In genomic region chr7:38167724-38168141, GRCm38 (mm10) we compare ENCODE assay signal across 8 mouse cellular contexts. TPM values are rescaled to one million over a fixed set of nuclear protein-coding genes. Genes with fewer than 3 reads are reported as not detected.
DNase-seq lines count a peak whose midpoint lies in the region; ATAC-seq and TF ChIP-seq lines count a peak whose summit lies in the region.

No protein-coding gene starts in this region.

- no peaks in the 10 kb centered on the region for H3K9me3 ChIP-seq in MEL (replicated peaks; ENCODE audit: insufficient read depth, low read length)
- no peaks in the 10 kb centered on the region for H3K9me3 ChIP-seq in heart, embryonic 12.5 days (replicated peaks)

- no peaks in the 10 kb centered on the region for H3K79me2 ChIP-seq in MEL (ENCODE audit: control insufficient read depth, insufficient read depth, low read length, poor library complexity)

- H3K36me3 ChIP-seq in MEL (ENCODE audit: control insufficient read depth in 1 of 2, insufficient read depth in 2 of 2, low read length in 2 of 2): no peaks in the 10 kb centered on the region
- H3K36me3 ChIP-seq in heart, embryonic 12.5 days: no peaks in the 10 kb centered on the region

- peak; percentile 75 for DNase-seq in CD4-positive, CD25-positive, alpha-beta regulatory T cell, adult 2 months (ENCODE audit: low read depth, low spot score)
- DNase-seq in MEL (ENCODE audit: low read depth, low spot score): peak; percentile 68
- peak; percentile 75 to 81 for DNase-seq in layer of hippocampus, adult 2 months (ENCODE audit: low spot score in 2 of 2)
- DNase-seq in lung, adult 2 months: no peak
- peak; percentile 85 for DNase-seq in right cerebral cortex, adult 18-20 months
- no peak for DNase-seq in c-Kit-positive CD71-positive TER-119-positive erythroid progenitor cells, embryonic 14.5 days (ENCODE audit: low spot score)

- peaks cover 0 to 3% of the 10 kb centered on the region in 2 experiments; a peak in 2 of 4 replicates for H3K27me3 ChIP-seq in MEL (ENCODE audit: control insufficient read depth in 1 of 2, insufficient read depth in 2 of 2, low read length in 2 of 2)
- peaks cover 5% of the 10 kb centered on the region for H3K27me3 ChIP-seq in heart, embryonic 12.5 days (replicated peaks)

- WGBS in heart, embryonic 12.5 days: 14% methylated on average over 11 of the region's 11 CpGs
- WGBS in lung, adult 2 months: 17% methylated on average over 11 of the region's 11 CpGs

- no peak for TF ChIP-seq EP300 in MEL (IDR thresholded peaks at IDR 0.05; ENCODE audit: low read depth in 1 of 2, low read length in 2 of 2)

- H3K4me1 ChIP-seq in MEL (ENCODE audit: control insufficient read depth in 1 of 2, insufficient read depth in 2 of 2, low read length in 2 of 2): no peaks in the 10 kb centered on the region
- H3K4me1 ChIP-seq in cortical plate, adult 2 months (ENCODE audit: control insufficient read depth, insufficient read depth, low read length): peaks cover 5% of the 10 kb centered on the region
- peaks cover 8% of the 10 kb centered on the region for H3K4me1 ChIP-seq in heart, embryonic 12.5 days (replicated peaks)
- H3K4me1 ChIP-seq in lung, adult 2 months (ENCODE audit: control insufficient read depth, insufficient read depth, low read length): no peaks in the 10 kb centered on the region

- peak; percentile 72 for TF ChIP-seq RAD21 in MEL (IDR thresholded peaks at IDR 0.05; ENCODE audit: low read depth, low read length)

- no peak for TF ChIP-seq POLR2A in MEL (IDR thresholded peaks at IDR 0.05; ENCODE audit: control insufficient read depth in 1 of 2, insufficient read depth in 1 of 2, low read depth in 1 of 2, low read length in 2 of 2, poor library complexity in 1 of 2)
- TF ChIP-seq POLR2A in cortical plate, adult 2 months (IDR thresholded peaks at IDR 0.05; ENCODE audit: extremely low read depth, insufficient read depth, low read length): no peak
- no peak for TF ChIP-seq POLR2A in lung, adult 2 months (IDR thresholded peaks at IDR 0.05; ENCODE audit: borderline replicate concordance, extremely low read depth, low read depth, low read length)

- TF ChIP-seq CTCF in MEL (IDR thresholded peaks at IDR 0.05 in 2 of 3, conservative IDR thresholded peaks at IDR 0.05 in 1 of 3; ENCODE audit: control insufficient read depth in 1 of 3, insufficient read depth in 1 of 3, low read depth in 2 of 3, low read length in 3 of 3, poor library complexity in 1 of 3, severe bottlenecking in 1 of 3): peak; percentile 57 to 75 (median 59)
- peak; percentile 76 for TF ChIP-seq CTCF in cortical plate, adult 2 months (IDR thresholded peaks at IDR 0.05; ENCODE audit: extremely low read depth, insufficient read depth, low read length)
- TF ChIP-seq CTCF in layer of hippocampus, adult 2 months (conservative IDR thresholded peaks at IDR 0.05): peak; percentile 87
- TF ChIP-seq CTCF in lung, adult 2 months (IDR thresholded peaks at IDR 0.05; ENCODE audit: insufficient read depth, low read length): 0 out of 2 replicates have a peak, but pooled peaks have one; percentile 10

- ATAC-seq in heart, embryonic 12.5 days (ENCODE audit: insufficient number of reproducible peaks, low FRiP score): no peak

- H3K4me3 ChIP-seq in MEL (ENCODE audit: control insufficient read depth in 1 of 2, insufficient read depth in 1 of 2, low read depth in 2 of 2, low read length in 2 of 2): no peak overlapping the region
- no peak overlapping the region for H3K4me3 ChIP-seq in cortical plate, adult 2 months (ENCODE audit: insufficient read depth, low read length)
- H3K4me3 ChIP-seq in heart, embryonic 12.5 days: no peak overlapping the region
- no peak overlapping the region for H3K4me3 ChIP-seq in layer of hippocampus, adult 2 months
- no peak overlapping the region for H3K4me3 ChIP-seq in lung, adult 2 months (replicated peaks; ENCODE audit: extremely low read depth, low read depth, low read length)

- H3K27ac ChIP-seq in MEL (ENCODE audit: control insufficient read depth, low read depth, low read length): no peak overlapping the region
- no peak overlapping the region for H3K27ac ChIP-seq in cortical plate, adult 2 months (ENCODE audit: insufficient read depth, low read length)
- no peak overlapping the region for H3K27ac ChIP-seq in heart, embryonic 12.5 days (ENCODE audit: poor library complexity, severe bottlenecking)
- H3K27ac ChIP-seq in layer of hippocampus, adult 2 months: no peak overlapping the region

- no peak overlapping the region for H3K9ac ChIP-seq in MEL (ENCODE audit: control insufficient read depth, low read depth, low read length, poor library complexity, severe bottlenecking)
- no peak overlapping the region for H3K9ac ChIP-seq in heart, embryonic 12.5 days

- peak overlapping the region; percentile 86 for H3K4me2 ChIP-seq in heart, embryonic 12.5 days

TF ChIP-seq in MEL, 35 proteins besides CTCF, POLR2A, EP300 and RAD21:
- TF ChIP-seq ZC3H11A (IDR thresholded peaks at IDR 0.05; ENCODE audit: low read depth, low read length) (peak; percentile 39), SMC3 (IDR thresholded peaks at IDR 0.05; ENCODE audit: low read depth, low read length) (peak; percentile 46; the same call in 1 of the 2 replicates), NELFE (IDR thresholded peaks at IDR 0.05; ENCODE audit: low read depth, low read length) (no peak), SIN3A (IDR thresholded peaks at IDR 0.05; ENCODE audit: low read length) (no peak), POLR2AphosphoS2 (IDR thresholded peaks at IDR 0.05; ENCODE audit: low read length) (no peak), UBTF (IDR thresholded peaks at IDR 0.05; ENCODE audit: borderline replicate concordance, insufficient read depth, low read depth, low read length) (no peak), ZNF384 (IDR thresholded peaks at IDR 0.05; ENCODE audit: low read depth, low read length) (peak; percentile 70), MAZ (IDR thresholded peaks at IDR 0.05; ENCODE audit: low read depth, low read length) (no peak), BHLHE40 (IDR thresholded peaks at IDR 0.05; ENCODE audit: borderline replicate concordance, low read depth, low read length) (no peak), ELF1 (IDR thresholded peaks at IDR 0.05; ENCODE audit: low read depth, low read length) (no peak), USF1 (IDR thresholded peaks at IDR 0.05; ENCODE audit: low read depth, low read length) (no peak), E2F4 (IDR thresholded peaks at IDR 0.05; ENCODE audit: borderline replicate concordance, low read depth, low read length) (no peak), KAT2A (conservative IDR thresholded peaks at IDR 0.05; ENCODE audit: low read depth, low read length) (no peak), HCFC1 (IDR thresholded peaks at IDR 0.05; ENCODE audit: low read depth, low read length) (no peak), TCF12 (IDR thresholded peaks at IDR 0.05; ENCODE audit: low read depth, low read length) (no peak), MYB (IDR thresholded peaks at IDR 0.05; ENCODE audit: low read depth, low read length) (no peak), ZKSCAN1 (IDR thresholded peaks at IDR 0.05; ENCODE audit: low read depth, low read length) (no peak), ETS1 (IDR thresholded peaks at IDR 0.05; ENCODE audit: low read depth, low read length) (no peak), MAFK (IDR thresholded peaks at IDR 0.05; ENCODE audit: borderline replicate concordance, low read depth, low read length) (no peak), JUND (IDR thresholded peaks at IDR 0.05; ENCODE audit: low read depth, low read length) (no peak), MYC (IDR thresholded peaks at IDR 0.05; ENCODE audit: low read depth, low read length) (no peak)

RNA-seq across cellular contexts. Expression of gene 1600014C10Rik, which starts 15.3 kb away (rescaled TPM):
- 9.0 and 10.2 TPM in 2 replicates for total RNA-seq in MEL (2012; rRNA removed)
- polyA plus RNA-seq in MEL (2012; ENCODE audit: insufficient read depth in 1 of 2, insufficient read length in 2 of 2, low read depth in 1 of 2, low replicate concordance in 2 of 2, missing spikeins in 1 of 2): 10 to 100 TPM in 1 of 2 experiments, not detected in 1; 14.7 TPM
- polyA plus RNA-seq in cortical plate, adult 2 months (2012; rRNA removed): 24.8 TPM in 2 replicates
- 13.5 and 14.1 TPM in 2 replicates for polyA plus RNA-seq in heart, embryonic 12.5 days (2016; fragmentation: Nextera tagmentation; extraction: Ambion mirVana)
- total RNA-seq in layer of hippocampus, adult 2 months (2021): 10 to 100 TPM; 24.0 to 29.5 TPM
- polyA plus RNA-seq in lung, adult 2 months (2012; rRNA removed): 12.2 and 16.4 TPM in 2 replicates

Comparison
In these comparisons a context has a peak if more than half of its experiments do, and no peak if none do; other contexts are left out.
1. DNase-seq: peak in CD4-positive, CD25-positive, alpha-beta regulatory T cell, adult 2 months (single experiment), MEL (single experiment), layer of hippocampus, adult 2 months (2 of 2) and right cerebral cortex, adult 18-20 months (single experiment); none in lung, adult 2 months (single experiment) and c-Kit-positive CD71-positive TER-119-positive erythroid progenitor cells, embryonic 14.5 days (single experiment).
2. CTCF ChIP-seq: peak in every context shown above with its lines; median percentile 87 in layer of hippocampus, adult 2 months; 76 in cortical plate, adult 2 months; 59 in MEL; 10 in lung, adult 2 months.